Mouse (Mus musculus): ENCODE data around the gene Cacng2. TPM values are rescaled to one million over a fixed set of nuclear protein-coding genes. Genes with fewer than 3 reads are reported as not detected.

The Cacng2 gene
- polyA plus RNA-seq, 1 experiment = 0.02 TPM

DNA sequence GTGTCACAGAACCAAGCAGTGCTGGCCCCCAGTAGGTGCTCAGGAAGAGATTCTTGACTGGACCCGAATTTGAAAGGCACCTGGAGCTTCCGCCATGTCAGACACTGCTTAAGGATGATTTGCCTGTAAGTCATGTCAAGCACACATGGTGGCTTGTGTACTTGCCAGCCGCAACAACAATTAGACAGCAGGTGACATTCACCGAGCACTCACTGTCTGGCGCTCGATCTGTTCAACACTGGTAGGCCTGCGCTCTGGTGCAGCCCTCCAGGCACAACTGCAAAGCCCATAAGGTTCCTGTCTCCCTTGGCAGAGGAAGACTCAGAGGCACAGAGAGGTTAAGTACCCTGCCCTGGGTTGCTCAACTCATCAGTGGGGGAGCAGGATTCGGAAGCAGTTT lies 77.1 kb downstream of the Cacng2 start:
- Histone ChIP-seq H3ac (ENCODE audit: control insufficient read depth, insufficient read length, low read depth) (no peak overlapping the region), H3K27me3 (ENCODE audit: control insufficient read depth, insufficient read depth, insufficient read length) (peaks cover 67% of the 10 kb centered on the region), H3K36me3 (ENCODE audit: control insufficient read depth, insufficient read depth) (no peaks in the 10 kb centered on the region), H3K79me2 (ENCODE audit: control insufficient read depth, insufficient read depth) (no peaks in the 10 kb centered on the region), H3K4me3 (ENCODE audit: insufficient read depth, poor library complexity, severe bottlenecking) (no peak overlapping the region), H3K79me3 (ENCODE audit: low read depth) (no peaks in the 10 kb centered on the region)
- TF ChIP-seq MAX (IDR thresholded peaks at IDR 0.05) (no peak), FOSL1 (IDR thresholded peaks at IDR 0.05; ENCODE audit: insufficient read depth, low read length, poor library complexity, severe bottlenecking) (no peak), CTCF (IDR thresholded peaks at IDR 0.05; ENCODE audit: control insufficient read depth, insufficient read depth, insufficient read length) (no peak), MYOG (IDR thresholded peaks at IDR 0.05; ENCODE audit: control insufficient read depth, extremely low read depth, insufficient read length) (no peak), MYOD1 (IDR thresholded peaks at IDR 0.05; ENCODE audit: control insufficient read depth, insufficient read length, low read depth) (no peak), CEBPB (IDR thresholded peaks at IDR 0.05; ENCODE audit: low read depth) (no peak), USF1 (IDR thresholded peaks at IDR 0.05; ENCODE audit: low read depth) (no peak)

- H3K4me3 ChIP-seq (ENCODE audit: insufficient read depth, poor library complexity, severe bottlenecking) = no peak overlapping the region
- no peaks in the 10 kb centered on the region for H3K79me3 ChIP-seq (ENCODE audit: low read depth)
- H3K36me3 ChIP-seq (ENCODE audit: control insufficient read depth, insufficient read depth) = no peaks in the 10 kb centered on the region
- TF ChIP-seq CTCF (IDR thresholded peaks at IDR 0.05; ENCODE audit: control insufficient read depth, insufficient read depth, insufficient read length) (no peak), MAX (IDR thresholded peaks at IDR 0.05) (no peak), FOSL1 (IDR thresholded peaks at IDR 0.05; ENCODE audit: insufficient read depth, low read length, poor library complexity, severe bottlenecking) (no peak), CEBPB (IDR thresholded peaks at IDR 0.05; ENCODE audit: low read depth) (no peak), USF1 (IDR thresholded peaks at IDR 0.05; ENCODE audit: low read depth) (no peak), MYOD1 (IDR thresholded peaks at IDR 0.05; ENCODE audit: control insufficient read depth, insufficient read length, low read depth) (no peak), MYOG (IDR thresholded peaks at IDR 0.05; ENCODE audit: control insufficient read depth, extremely low read depth, insufficient read length) (no peak)
- H3ac ChIP-seq (ENCODE audit: control insufficient read depth, insufficient read length, low read depth) = no peak overlapping the region
- no peaks in the 10 kb centered on the region for H3K79me2 ChIP-seq (ENCODE audit: control insufficient read depth, insufficient read depth)
- peaks cover 49% of the 10 kb centered on the region for H3K27me3 ChIP-seq (ENCODE audit: control insufficient read depth, insufficient read depth, insufficient read length)
These were observed 82.2 kb downstream of the Cacng2 start for GRCm38 (mm10) chr15:78037626-78038025.

GRCm38 (mm10) chr15:78036586-78036985 lies 83.2 kb downstream of the Cacng2 start:
- H3ac ChIP-seq (ENCODE audit: control insufficient read depth, insufficient read length, low read depth) = no peak overlapping the region
- no peaks in the 10 kb centered on the region for H3K79me3 ChIP-seq (ENCODE audit: low read depth)
- no peaks in the 10 kb centered on the region for H3K36me3 ChIP-seq (ENCODE audit: control insufficient read depth, insufficient read depth)
- H3K4me3 ChIP-seq (ENCODE audit: insufficient read depth, poor library complexity, severe bottlenecking) = no peak overlapping the region
- H3K79me2 ChIP-seq (ENCODE audit: control insufficient read depth, insufficient read depth) = no peaks in the 10 kb centered on the region
- TF ChIP-seq MYOD1 (IDR thresholded peaks at IDR 0.05; ENCODE audit: control insufficient read depth, insufficient read length, low read depth) = no peak
- TF ChIP-seq CTCF (IDR thresholded peaks at IDR 0.05; ENCODE audit: control insufficient read depth, insufficient read depth, insufficient read length) = no peak
- TF ChIP-seq FOSL1 (IDR thresholded peaks at IDR 0.05; ENCODE audit: insufficient read depth, low read length, poor library complexity, severe bottlenecking) = no peak
- no peak for TF ChIP-seq CEBPB (IDR thresholded peaks at IDR 0.05; ENCODE audit: low read depth)
- TF ChIP-seq MAX (IDR thresholded peaks at IDR 0.05) = no peak
- no peak for TF ChIP-seq USF1 (IDR thresholded peaks at IDR 0.05; ENCODE audit: low read depth)
- no peak for TF ChIP-seq MYOG (IDR thresholded peaks at IDR 0.05; ENCODE audit: control insufficient read depth, extremely low read depth, insufficient read length)
- peaks cover 48% of the 10 kb centered on the region for H3K27me3 ChIP-seq (ENCODE audit: control insufficient read depth, insufficient read depth, insufficient read length)

- H3K79me3 ChIP-seq (ENCODE audit: low read depth) = no peaks in the 10 kb centered on the region
- no peak overlapping the region for H3ac ChIP-seq (ENCODE audit: control insufficient read depth, insufficient read length, low read depth)
- H3K27me3 ChIP-seq (ENCODE audit: control insufficient read depth, insufficient read depth, insufficient read length) = peaks cover 46% of the 10 kb centered on the region
- H3K36me3 ChIP-seq (ENCODE audit: control insufficient read depth, insufficient read depth) = no peaks in the 10 kb centered on the region
- TF ChIP-seq CEBPB (IDR thresholded peaks at IDR 0.05; ENCODE audit: low read depth) (no peak), MYOD1 (IDR thresholded peaks at IDR 0.05; ENCODE audit: control insufficient read depth, insufficient read length, low read depth) (no peak), MYOG (IDR thresholded peaks at IDR 0.05; ENCODE audit: control insufficient read depth, extremely low read depth, insufficient read length) (no peak), FOSL1 (IDR thresholded peaks at IDR 0.05; ENCODE audit: insufficient read depth, low read length, poor library complexity, severe bottlenecking) (no peak), USF1 (IDR thresholded peaks at IDR 0.05; ENCODE audit: low read depth) (no peak), CTCF (IDR thresholded peaks at IDR 0.05; ENCODE audit: control insufficient read depth, insufficient read depth, insufficient read length) (no peak), MAX (IDR thresholded peaks at IDR 0.05) (no peak)
- H3K79me2 ChIP-seq (ENCODE audit: control insufficient read depth, insufficient read depth) = no peaks in the 10 kb centered on the region
- no peak overlapping the region for H3K4me3 ChIP-seq (ENCODE audit: insufficient read depth, poor library complexity, severe bottlenecking)
These were observed 89.9 kb downstream of the Cacng2 start for GRCm38 (mm10) chr15:78029938-78030337.

GRCm38 (mm10) chr15:78026521-78026920 lies 93.3 kb downstream of the Cacng2 start:
- H3K4me3 ChIP-seq (ENCODE audit: insufficient read depth, poor library complexity, severe bottlenecking) = no peak overlapping the region
- H3K79me3 ChIP-seq (ENCODE audit: low read depth) = no peaks in the 10 kb centered on the region
- TF ChIP-seq MYOG (IDR thresholded peaks at IDR 0.05; ENCODE audit: control insufficient read depth, extremely low read depth, insufficient read length) (no peak), MAX (IDR thresholded peaks at IDR 0.05) (no peak)
- no peaks in the 10 kb centered on the region for H3K79me2 ChIP-seq (ENCODE audit: control insufficient read depth, insufficient read depth)
- no peak overlapping the region for H3ac ChIP-seq (ENCODE audit: control insufficient read depth, insufficient read length, low read depth)
- no peaks in the 10 kb centered on the region for H3K36me3 ChIP-seq (ENCODE audit: control insufficient read depth, insufficient read depth)
- peaks cover 63% of the 10 kb centered on the region for H3K27me3 ChIP-seq (ENCODE audit: control insufficient read depth, insufficient read depth, insufficient read length)

GRCm38 (mm10) chr15:78024211-78024610 lies 95.6 kb downstream of the Cacng2 start:
- no peak overlapping the region for H3ac ChIP-seq (ENCODE audit: control insufficient read depth, insufficient read length, low read depth)
- H3K27me3 ChIP-seq (ENCODE audit: control insufficient read depth, insufficient read depth, insufficient read length) = peaks cover 75% of the 10 kb centered on the region
- no peaks in the 10 kb centered on the region for H3K79me3 ChIP-seq (ENCODE audit: low read depth)
- H3K4me3 ChIP-seq (ENCODE audit: insufficient read depth, poor library complexity, severe bottlenecking) = no peak overlapping the region
- no peak for TF ChIP-seq MYOD1 (IDR thresholded peaks at IDR 0.05; ENCODE audit: control insufficient read depth, insufficient read length, low read depth)
- H3K36me3 ChIP-seq (ENCODE audit: control insufficient read depth, insufficient read depth) = no peaks in the 10 kb centered on the region
- H3K79me2 ChIP-seq (ENCODE audit: control insufficient read depth, insufficient read depth) = no peaks in the 10 kb centered on the region

Measured in C2C12 (cell line).